Mouse (Mus musculus): ENCODE results near the gene Tatdn3.
"Not testable (repeated sequence)": the region's sequence is repeated elsewhere in the genome, so short reads cannot be mapped to it uniquely, and the experiment has no call there.

The Tatdn3 gene

GRCm38 (mm10) chr1:191073486-191073885, 10.8 kb upstream of the Tatdn3 start:
- no peak for DNase-seq

GRCm38 (mm10) chr1:191073001-191073400, 10.3 kb upstream of the Tatdn3 start:
- no peak for DNase-seq

- DNase-seq: no peak
Measured at GRCm38 (mm10) chr1:191072329-191072913, 9.7 kb upstream of the Tatdn3 start.

GRCm38 (mm10) chr1:191071613-191072012, 8.9 kb upstream of the Tatdn3 start:
- no peak for DNase-seq

- no peak for DNase-seq
Measured at GRCm38 (mm10) chr1:191070259-191070658, 7.5 kb upstream of the Tatdn3 start.

GRCm38 (mm10) chr1:191068377-191068776, 5.6 kb upstream of the Tatdn3 start:
- DNase-seq: no peak

- no peak for DNase-seq
Measured at GRCm38 (mm10) chr1:191065188-191065587, 2.5 kb upstream of the Tatdn3 start.

- no peak for DNase-seq
Measured at GRCm38 (mm10) chr1:191064535-191064934, 1.8 kb upstream of the Tatdn3 start.

- no peak for DNase-seq
Measured at GRCm38 (mm10) chr1:191063700-191064099, 968 bp upstream of the Tatdn3 start.

GRCm38 (mm10) chr1:191062241-191062780, 421 bp downstream of the Tatdn3 start:
- no peak for DNase-seq

GRCm38 (mm10) chr1:191057461-191057860, 5.3 kb downstream of the Tatdn3 start:
- no peak for DNase-seq

- DNase-seq: no peak
Measured at GRCm38 (mm10) chr1:191055533-191055873, 7.2 kb downstream of the Tatdn3 start.

- DNase-seq: no peak
Measured at GRCm38 (mm10) chr1:191054870-191055532, 7.7 kb downstream of the Tatdn3 start.

GRCm38 (mm10) chr1:191053555-191053954, 9.2 kb downstream of the Tatdn3 start:
- DNase-seq: no peak

GRCm38 (mm10) chr1:191046231-191046824, 16.4 kb downstream of the Tatdn3 start:
- DNase-seq: no peak

- DNase-seq: no peak
Measured at GRCm38 (mm10) chr1:191045264-191045663, 17.5 kb downstream of the Tatdn3 start.

- DNase-seq: no peak
Measured at GRCm38 (mm10) chr1:191042688-191043087, 20.0 kb downstream of the Tatdn3 start.

GRCm38 (mm10) chr1:191042106-191042505, 20.6 kb downstream of the Tatdn3 start:
- no peak for DNase-seq

GRCm38 (mm10) chr1:191041352-191041751, 21.4 kb downstream of the Tatdn3 start:
- no peak for DNase-seq

- no peak for DNase-seq
Measured at GRCm38 (mm10) chr1:191037999-191038398, 24.7 kb downstream of the Tatdn3 start.

GRCm38 (mm10) chr1:191036554-191037334, 26.0 kb downstream of the Tatdn3 start, which contains the start of gene Spata45:
Gene Spata45, plus strand, starts transcription at chr1:191036639.
- no peak for DNase-seq

- DNase-seq: no peak
Measured at GRCm38 (mm10) chr1:191035649-191036048, 27.1 kb downstream of the Tatdn3 start.

- DNase-seq: not testable (repeated sequence)
Measured at GRCm38 (mm10) chr1:191030922-191031425, 31.8 kb downstream of the Tatdn3 start.

All from cerebellum, adult 9-10 months (tissue).